Mouse (Mus musculus) stomach, embryonic 16.5 days (tissue): ENCODE measurements at regions not wholly inside any gene's neighbourhood (a gene's known extent, or its start where the extent isn't known, plus 50 kb on each side); places are given as distances from the start of the nearest gene placed in this dataset.
A peak's percentile ranks its signal among the peaks of the same experiment; 100 is the strongest.

Experiments
- ATAC-seq: fragments of 200-750 bp; cut with Nextera tagmentation; 2 replicates; pipeline ENCODE4 v1.8.0; 2017; ENCODE audit warnings: moderate number of reproducible peaks, moderate TSS enrichment; ENCODE audit not compliant: insufficient read depth, low FRiP score
- H3K27ac ChIP-seq: fragments of 300-500 bp; sonication (generic); 2 replicates; pipeline ENCODE4 v1.5.1; 2014; ENCODE audit warnings: low read length
- H3K27me3 ChIP-seq: fragments of 300-500 bp; sonication (generic); 2 replicates; pipeline ENCODE4 v1.6.1; 2014; ENCODE audit warnings: low read length, control low read depth, mixed read lengths; ENCODE audit not compliant: control insufficient read depth, insufficient read depth
- H3K36me3 ChIP-seq: fragments of 300-500 bp; sonication (generic); 2 replicates; pipeline ENCODE4 v1.6.1; 2014; ENCODE audit warnings: low read length; ENCODE audit not compliant: control insufficient read depth, insufficient read depth
- H3K4me1 ChIP-seq: fragments of 300-500 bp; sonication (generic); 2 replicates; pipeline ENCODE4 v1.6.1; 2014; ENCODE audit warnings: low read length, control low read depth, mixed read lengths; ENCODE audit not compliant: control insufficient read depth, insufficient read depth
- H3K4me2 ChIP-seq: fragments of 300-500 bp; sonication (generic); 2 replicates; pipeline ENCODE4 v1.6.1; 2014; ENCODE audit warnings: low read depth, low read length, mixed read lengths
- H3K4me3 ChIP-seq: fragments of 300-500 bp; sonication (generic); replicated peaks from 2 replicates; pipeline ENCODE4 v1.5.1; 2014; ENCODE audit warnings: mild to moderate bottlenecking, low read length
- H3K9ac ChIP-seq: fragments of 300-500 bp; sonication (generic); 2 replicates; pipeline ENCODE4 v1.6.1; 2014; ENCODE audit warnings: low read length
- H3K9me3 ChIP-seq: fragments of 300-500 bp; sonication (generic); replicated peaks from 2 replicates; pipeline ENCODE4 v1.6.1; 2016; ENCODE audit warnings: low read length, control low read depth; ENCODE audit not compliant: control insufficient read depth
- WGBS: fragments of 180-500 bp; shearing (Covaris S2); extraction: QIAGEN DNeasy Blood & Tissue Kit; methylation state at CpG from one replicate; pipeline ENCODE4 v1.1.7; 2014; 5-methylcytosine and 5-hydroxymethylcytosine counted together

DNA sequence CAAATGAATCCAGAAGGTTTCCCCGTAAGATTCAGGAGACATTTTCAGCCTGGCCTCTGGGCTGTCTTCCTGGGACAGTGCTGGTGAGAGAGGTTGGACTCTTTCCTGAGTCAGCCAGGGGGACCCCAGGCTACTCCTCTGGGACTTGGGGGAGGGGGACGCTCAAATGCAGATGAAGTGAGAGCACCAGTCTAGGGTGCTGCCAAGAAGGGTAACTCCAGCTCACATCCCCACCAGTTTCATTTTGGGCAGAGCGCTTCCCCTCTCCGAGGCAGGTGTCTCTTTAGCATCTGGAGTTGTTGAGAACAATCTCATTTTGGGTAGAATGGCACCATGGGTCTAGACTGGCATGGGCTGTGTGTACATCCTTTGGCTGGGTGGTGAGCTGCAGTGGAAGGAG lies 75.5 kb upstream of the Id2 start:
- Histone ChIP-seq H3K4me3 (no peak overlapping the region), H3K9me3 (no peaks in the 10 kb centered on the region), H3K4me1 (peaks cover 2% of the 10 kb centered on the region; the same call in 1 of the 2 replicates), H3K9ac (no peak overlapping the region), H3K27me3 (no peaks in the 10 kb centered on the region), H3K4me2 (no peak overlapping the region), H3K36me3 (no peaks in the 10 kb centered on the region), H3K27ac (no peak overlapping the region)
- 87% methylated on average over 4 of the region's 4 CpGs for WGBS
- ATAC-seq = no peak

DNA sequence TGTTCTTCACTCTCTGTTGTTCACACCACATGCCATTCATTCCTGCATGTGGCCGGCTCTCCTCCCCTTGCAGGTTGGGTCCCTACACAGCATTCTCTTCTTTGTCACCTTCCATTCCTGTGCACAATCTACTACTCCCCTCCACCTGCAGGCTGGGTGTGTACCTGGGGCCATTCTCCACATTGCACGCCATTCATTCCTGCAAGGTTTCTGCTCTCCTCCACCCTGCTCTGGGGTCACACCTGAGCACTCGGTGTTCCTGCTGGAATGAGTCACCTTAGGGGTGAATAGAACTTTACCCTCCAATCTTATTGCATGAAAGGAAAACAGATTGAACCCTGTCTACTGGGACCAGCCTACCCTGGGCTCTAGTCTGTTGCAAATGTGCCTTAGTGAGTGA lies 72.7 kb upstream of the Id2 start:
- Histone ChIP-seq H3K9me3 (no peaks in the 10 kb centered on the region), H3K27me3 (no peaks in the 10 kb centered on the region), H3K36me3 (no peaks in the 10 kb centered on the region), H3K9ac (no peak overlapping the region), H3K4me2 (no peak overlapping the region), H3K4me1 (no peaks in the 10 kb centered on the region), H3K27ac (peak overlapping the region; percentile 66), H3K4me3 (no peak overlapping the region)
- ATAC-seq = peak; percentile 89
- 62% methylated on average over 3 of the region's 3 CpGs for WGBS

GRCm38 (mm10) chr12:25168213-25168545 lies 71.2 kb upstream of the Id2 start:
- H3K9me3 ChIP-seq = no peaks in the 10 kb centered on the region
- H3K27ac ChIP-seq = no peak overlapping the region
- H3K4me2 ChIP-seq = no peak overlapping the region
- H3K27me3 ChIP-seq = no peaks in the 10 kb centered on the region
- H3K9ac ChIP-seq = no peak overlapping the region
- ATAC-seq = no peak
- no peak overlapping the region for H3K4me3 ChIP-seq
- 0 out of 2 replicates have a peak, but pooled peaks cover 7% of the 10 kb centered on the region for H3K4me1 ChIP-seq
- 72% methylated on average over 5 of the region's 5 CpGs for WGBS
- H3K36me3 ChIP-seq = no peaks in the 10 kb centered on the region

GRCm38 (mm10) chr12:25167504-25168212 lies 70.7 kb upstream of the Id2 start:
- Histone ChIP-seq H3K4me1 (0 out of 2 replicates have a peak, but pooled peaks cover 7% of the 10 kb centered on the region), H3K27ac (no peak overlapping the region), H3K9me3 (no peaks in the 10 kb centered on the region), H3K4me2 (no peak overlapping the region), H3K4me3 (no peak overlapping the region), H3K9ac (no peak overlapping the region), H3K36me3 (no peaks in the 10 kb centered on the region), H3K27me3 (no peaks in the 10 kb centered on the region)
- ATAC-seq = no peak
- WGBS = 59% methylated on average over 12 of the region's 12 CpGs

DNA sequence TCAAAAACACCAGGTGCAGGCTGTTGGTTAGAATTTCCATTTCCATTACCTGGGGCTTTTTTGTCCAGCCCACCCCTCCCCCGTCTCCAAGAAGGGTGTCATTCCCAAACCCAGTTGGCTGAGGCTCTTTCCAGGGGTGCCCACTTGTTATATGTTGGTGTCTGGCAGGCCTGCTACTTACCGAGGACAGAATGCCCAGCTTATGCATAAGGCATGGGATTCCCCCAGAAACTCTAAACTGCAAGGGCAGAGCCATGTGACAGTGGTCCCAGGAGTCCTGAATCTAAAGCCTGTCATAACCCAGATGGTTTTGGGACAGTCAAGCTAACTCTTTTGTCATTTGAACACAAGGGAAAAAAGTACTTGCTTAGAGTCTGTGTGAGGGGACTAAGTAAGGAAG lies 69.6 kb upstream of the Id2 start:
- WGBS = 82% methylated on average over 2 of the region's 2 CpGs
- Histone ChIP-seq H3K27me3 (no peaks in the 10 kb centered on the region), H3K27ac (no peak overlapping the region), H3K4me2 (no peak overlapping the region), H3K4me3 (no peak overlapping the region), H3K4me1 (0 out of 2 replicates have a peak, but pooled peaks cover 11% of the 10 kb centered on the region), H3K36me3 (no peaks in the 10 kb centered on the region), H3K9ac (no peak overlapping the region), H3K9me3 (no peaks in the 10 kb centered on the region)
- no peak for ATAC-seq

GRCm38 (mm10) chr12:25165650-25166049 lies 68.7 kb upstream of the Id2 start:
- 77% methylated on average over 3 of the region's 3 CpGs for WGBS
- no peak overlapping the region for H3K4me3 ChIP-seq
- H3K9ac ChIP-seq = no peak overlapping the region
- peak; percentile 44; the same call in 1 of the 2 replicates for ATAC-seq
- no peak overlapping the region for H3K4me2 ChIP-seq
- H3K4me1 ChIP-seq = 0 out of 2 replicates have a peak, but pooled peaks cover 11% of the 10 kb centered on the region
- no peaks in the 10 kb centered on the region for H3K27me3 ChIP-seq
- 0 out of 2 replicates have a peak overlapping the region, but pooled peaks have one; percentile 26 for H3K27ac ChIP-seq
- H3K36me3 ChIP-seq = no peaks in the 10 kb centered on the region
- no peaks in the 10 kb centered on the region for H3K9me3 ChIP-seq

DNA sequence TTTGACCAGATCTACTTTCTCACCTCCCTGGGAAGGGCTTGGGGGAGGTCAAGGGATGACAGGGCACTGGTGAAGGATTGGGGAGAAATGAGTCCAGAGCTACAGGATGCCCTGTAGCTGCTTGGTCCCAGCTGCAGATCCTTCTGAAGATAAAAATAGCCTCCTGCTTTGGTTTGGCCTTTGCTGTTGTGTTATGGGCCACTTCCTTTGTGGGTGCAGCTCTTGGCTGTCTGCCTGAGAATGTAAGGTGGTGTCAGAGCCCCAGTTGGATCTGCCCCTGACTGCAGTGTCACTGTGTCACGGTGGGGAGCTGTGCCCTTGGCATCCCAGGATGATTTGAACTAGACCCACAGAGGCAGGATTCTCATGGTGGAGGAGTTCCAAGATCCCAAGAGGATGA lies 67.8 kb upstream of the Id2 start:
- no peak overlapping the region for H3K27ac ChIP-seq
- 62% methylated on average over 1 of the region's 1 CpGs for WGBS

GRCm38 (mm10) chr12:25163541-25163940 lies 66.6 kb upstream of the Id2 start:
- no peak overlapping the region for H3K4me2 ChIP-seq
- no peak overlapping the region for H3K27ac ChIP-seq
- ATAC-seq = no peak
- no peak overlapping the region for H3K9ac ChIP-seq
- no peak overlapping the region for H3K4me3 ChIP-seq
- WGBS = 34% methylated on average over 6 of the region's 6 CpGs
- no peaks in the 10 kb centered on the region for H3K36me3 ChIP-seq
- 0 out of 2 replicates have a peak, but pooled peaks cover 11% of the 10 kb centered on the region for H3K4me1 ChIP-seq
- no peaks in the 10 kb centered on the region for H3K27me3 ChIP-seq
- no peaks in the 10 kb centered on the region for H3K9me3 ChIP-seq

More for the DNA sequence above, 67.8 kb upstream of the Id2 start:
- no peak for ATAC-seq
- 0 out of 2 replicates have a peak, but pooled peaks cover 11% of the 10 kb centered on the region for H3K4me1 ChIP-seq
- no peaks in the 10 kb centered on the region for H3K36me3 ChIP-seq
- H3K9ac ChIP-seq = no peak overlapping the region
- no peaks in the 10 kb centered on the region for H3K9me3 ChIP-seq
- H3K4me2 ChIP-seq = no peak overlapping the region
- no peak overlapping the region for H3K4me3 ChIP-seq
- no peaks in the 10 kb centered on the region for H3K27me3 ChIP-seq

DNA sequence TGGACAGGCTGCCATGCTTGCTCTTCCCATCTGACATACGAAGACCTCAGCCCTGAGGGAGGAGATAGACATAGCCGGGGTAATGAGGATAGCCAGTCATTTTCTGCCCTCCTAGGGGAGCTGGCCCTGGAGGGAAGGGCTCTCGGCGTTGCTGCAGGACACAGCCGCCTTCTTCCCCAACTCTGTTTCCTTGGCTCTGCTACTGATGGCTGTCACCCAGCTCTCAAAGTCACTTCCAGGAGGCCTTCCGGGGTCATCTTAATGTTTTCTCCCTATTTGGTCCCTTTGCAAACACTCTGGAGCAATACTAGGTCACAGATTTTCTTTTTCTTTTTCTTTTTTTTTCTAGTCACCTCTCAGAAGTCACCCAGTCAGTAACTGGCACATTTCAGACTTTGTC lies 65.9 kb upstream of the Id2 start:
- 88% methylated on average over 6 of the region's 6 CpGs for WGBS
- 0 out of 2 replicates have a peak, but pooled peaks cover 11% of the 10 kb centered on the region for H3K4me1 ChIP-seq
- H3K27ac ChIP-seq = no peak overlapping the region
- H3K4me2 ChIP-seq = no peak overlapping the region
- H3K4me3 ChIP-seq = no peak overlapping the region
- H3K36me3 ChIP-seq = no peaks in the 10 kb centered on the region
- H3K27me3 ChIP-seq = no peaks in the 10 kb centered on the region
- no peak for ATAC-seq
- H3K9me3 ChIP-seq = no peaks in the 10 kb centered on the region
- H3K9ac ChIP-seq = no peak overlapping the region
